Mouse (Mus musculus) olfactory bulb, adult 2 months (tissue): ENCODE data around the gene Pdzd2.

Source experiments
- CTCF ChIP-seq: fragments of 200-500 bp; IDR thresholded peaks from 2 replicates; pipeline ENCODE4 v1.5.1; 2012; ENCODE audit warnings: low read depth, mild to moderate bottlenecking, low read length, moderate library complexity; ENCODE audit not compliant: insufficient read depth
- POLR2A ChIP-seq: fragments of 200-500 bp; IDR thresholded peaks from 2 replicates; pipeline ENCODE4 v1.6.1; 2012; ENCODE audit warnings: mild to moderate bottlenecking, low read depth, low read length, moderate library complexity; ENCODE audit not compliant: insufficient read depth

- TF ChIP-seq POLR2A (no peak), CTCF (no peak)
These were observed 31.4 kb downstream of the Pdzd2 start for GRCm38 (mm10) chr15:12708297-12708696.
